Mouse (Mus musculus): Measurements from ENCODE around the gene Gga3. TPM values are rescaled to one million over a fixed set of nuclear protein-coding genes. Genes with fewer than 3 reads are reported as not detected.
A peak's percentile ranks its signal among the peaks of the same experiment; 100 is the strongest.

The Gga3 gene
- polyA plus RNA-seq, 1 experiment from 2014 or later = 16.8 TPM

- ATAC-seq = no peak
- H3K4me1 ChIP-seq (ENCODE audit: control insufficient read depth, insufficient read depth, low read length) = peaks cover 2% of the 10 kb centered on the region
- 54% methylated on average over 4 of the region's 4 CpGs for WGBS
- H3K27me3 ChIP-seq (replicated peaks; ENCODE audit: control insufficient read depth, insufficient read depth, low read length) = no peaks in the 10 kb centered on the region
- H3K36me3 ChIP-seq (ENCODE audit: control insufficient read depth, insufficient read depth, low read length) = no peaks in the 10 kb centered on the region
- H3K9me3 ChIP-seq (ENCODE audit: control insufficient read depth, low read length) = no peaks in the 10 kb centered on the region
- no peak overlapping the region for H3K4me2 ChIP-seq (ENCODE audit: low read depth, low read length)
- H3K4me3 ChIP-seq (ENCODE audit: low read length) = no peak overlapping the region
- no peak overlapping the region for H3K27ac ChIP-seq (ENCODE audit: low read length)
- no peak overlapping the region for H3K9ac ChIP-seq (ENCODE audit: low read depth, low read length)
These were observed 30.3 kb upstream of the Gga3 start for GRCm38 (mm10) chr11:115634109-115634508.

GRCm38 (mm10) chr11:115632862-115633261 is 29.0 kb upstream of the Gga3 start:
- H3K4me2 ChIP-seq (ENCODE audit: low read depth, low read length) = no peak overlapping the region
- H3K4me1 ChIP-seq (ENCODE audit: control insufficient read depth, insufficient read depth, low read length) = no peaks in the 10 kb centered on the region; the same call in 1 of the 2 replicates
- H3K27me3 ChIP-seq (replicated peaks; ENCODE audit: control insufficient read depth, insufficient read depth, low read length) = no peaks in the 10 kb centered on the region
- H3K4me3 ChIP-seq (ENCODE audit: low read length) = no peak overlapping the region
- no peak for ATAC-seq
- no peaks in the 10 kb centered on the region for H3K9me3 ChIP-seq (ENCODE audit: control insufficient read depth, low read length)
- no peaks in the 10 kb centered on the region for H3K36me3 ChIP-seq (ENCODE audit: control insufficient read depth, insufficient read depth, low read length)
- H3K9ac ChIP-seq (ENCODE audit: low read depth, low read length) = no peak overlapping the region
- 90% methylated on average over 10 of the region's 10 CpGs for WGBS
- H3K27ac ChIP-seq (ENCODE audit: low read length) = no peak overlapping the region

- 71% methylated on average over 7 of the region's 7 CpGs for WGBS
These were observed 28.4 kb upstream of the Gga3 start for GRCm38 (mm10) chr11:115632247-115632646.

GRCm38 (mm10) chr11:115631505-115631890 is 27.6 kb upstream of the Gga3 start:
- H3K36me3 ChIP-seq (ENCODE audit: control insufficient read depth, insufficient read depth, low read length) = no peaks in the 10 kb centered on the region
- H3K4me1 ChIP-seq (ENCODE audit: control insufficient read depth, insufficient read depth, low read length) = peaks cover 2% of the 10 kb centered on the region; the same call in 1 of the 2 replicates
- H3K4me2 ChIP-seq (ENCODE audit: low read depth, low read length) = no peak overlapping the region
- WGBS = 30% methylated on average over 3 of the region's 3 CpGs
- ATAC-seq = no peak
- no peak overlapping the region; the same call in 1 of the 2 replicates for H3K27ac ChIP-seq (ENCODE audit: low read length)
- H3K9ac ChIP-seq (ENCODE audit: low read depth, low read length) = no peak overlapping the region
- no peaks in the 10 kb centered on the region for H3K27me3 ChIP-seq (replicated peaks; ENCODE audit: control insufficient read depth, insufficient read depth, low read length)
- no peak overlapping the region for H3K4me3 ChIP-seq (ENCODE audit: low read length)
- no peaks in the 10 kb centered on the region for H3K9me3 ChIP-seq (ENCODE audit: control insufficient read depth, low read length)

More at GRCm38 (mm10) chr11:115632247-115632646, 28.4 kb upstream of the Gga3 start:
- no peaks in the 10 kb centered on the region for H3K9me3 ChIP-seq (ENCODE audit: control insufficient read depth, low read length)
- no peaks in the 10 kb centered on the region for H3K36me3 ChIP-seq (ENCODE audit: control insufficient read depth, insufficient read depth, low read length)
- H3K27ac ChIP-seq (ENCODE audit: low read length) = no peak overlapping the region
- H3K4me2 ChIP-seq (ENCODE audit: low read depth, low read length) = no peak overlapping the region
- H3K27me3 ChIP-seq (replicated peaks; ENCODE audit: control insufficient read depth, insufficient read depth, low read length) = no peaks in the 10 kb centered on the region
- no peak overlapping the region for H3K4me3 ChIP-seq (ENCODE audit: low read length)
- no peak for ATAC-seq
- peaks cover under 1% of the 10 kb centered on the region; the same call in 1 of the 2 replicates for H3K4me1 ChIP-seq (ENCODE audit: control insufficient read depth, insufficient read depth, low read length)
- no peak overlapping the region for H3K9ac ChIP-seq (ENCODE audit: low read depth, low read length)

- peaks cover 2% of the 10 kb centered on the region for H3K4me1 ChIP-seq (ENCODE audit: control insufficient read depth, insufficient read depth, low read length)
- H3K9ac ChIP-seq (ENCODE audit: low read depth, low read length) = no peak overlapping the region
- no peak overlapping the region; the same call in 1 of the 2 replicates for H3K27ac ChIP-seq (ENCODE audit: low read length)
- WGBS = 44% methylated on average over 16 of the region's 16 CpGs
- H3K4me3 ChIP-seq (ENCODE audit: low read length) = no peak overlapping the region
- ATAC-seq = no peak
- no peaks in the 10 kb centered on the region for H3K9me3 ChIP-seq (ENCODE audit: control insufficient read depth, low read length)
- H3K27me3 ChIP-seq (replicated peaks; ENCODE audit: control insufficient read depth, insufficient read depth, low read length) = no peaks in the 10 kb centered on the region
- H3K4me2 ChIP-seq (ENCODE audit: low read depth, low read length) = no peak overlapping the region
- no peaks in the 10 kb centered on the region for H3K36me3 ChIP-seq (ENCODE audit: control insufficient read depth, insufficient read depth, low read length)
These were observed 27.0 kb upstream of the Gga3 start for GRCm38 (mm10) chr11:115630532-115631504.

- Histone ChIP-seq H3K4me2 (ENCODE audit: low read depth, low read length) (no peak overlapping the region), H3K4me3 (ENCODE audit: low read length) (no peak overlapping the region), H3K36me3 (ENCODE audit: control insufficient read depth, insufficient read depth, low read length) (no peaks in the 10 kb centered on the region), H3K9ac (ENCODE audit: low read depth, low read length) (no peak overlapping the region), H3K4me1 (ENCODE audit: control insufficient read depth, insufficient read depth, low read length) (peaks cover 2% of the 10 kb centered on the region), H3K9me3 (ENCODE audit: control insufficient read depth, low read length) (no peaks in the 10 kb centered on the region), H3K27ac (ENCODE audit: low read length) (no peak overlapping the region), H3K27me3 (replicated peaks; ENCODE audit: control insufficient read depth, insufficient read depth, low read length) (no peaks in the 10 kb centered on the region)
- no peak for ATAC-seq
- 85% methylated on average over 13 of the region's 13 CpGs for WGBS
These were observed 26.1 kb upstream of the Gga3 start for GRCm38 (mm10) chr11:115629734-115630531.

- WGBS = 43% methylated on average over 13 of the region's 13 CpGs
- peaks cover 2% of the 10 kb centered on the region for H3K4me1 ChIP-seq (ENCODE audit: control insufficient read depth, insufficient read depth, low read length)
- H3K27ac ChIP-seq (ENCODE audit: low read length) = no peak overlapping the region
- H3K36me3 ChIP-seq (ENCODE audit: control insufficient read depth, insufficient read depth, low read length) = no peaks in the 10 kb centered on the region
- no peak; the same call in 1 of the 2 replicates for ATAC-seq
- peak overlapping the region; percentile 46 for H3K9ac ChIP-seq (ENCODE audit: low read depth, low read length)
- H3K4me3 ChIP-seq (ENCODE audit: low read length) = peak overlapping the region; percentile 65
- H3K9me3 ChIP-seq (ENCODE audit: control insufficient read depth, low read length) = no peaks in the 10 kb centered on the region
- peak overlapping the region; percentile 42 for H3K4me2 ChIP-seq (ENCODE audit: low read depth, low read length)
- H3K27me3 ChIP-seq (replicated peaks; ENCODE audit: control insufficient read depth, insufficient read depth, low read length) = no peaks in the 10 kb centered on the region
These were observed 24.7 kb upstream of the Gga3 start for GRCm38 (mm10) chr11:115628465-115629101.

- Histone ChIP-seq H3K27ac (ENCODE audit: low read length) (peak within 1 kb of the TSS; percentile 67), H3K9ac (ENCODE audit: low read depth, low read length) (peak within 1 kb of the TSS; percentile 81), H3K9me3 (ENCODE audit: control insufficient read depth, low read length) (no peaks in the 10 kb centered on the region), H3K4me1 (ENCODE audit: control insufficient read depth, insufficient read depth, low read length) (peaks cover 2% of the 10 kb centered on the region), H3K4me3 (ENCODE audit: low read length) (peak within 1 kb of the TSS; percentile 65), H3K4me2 (ENCODE audit: low read depth, low read length) (peak within 1 kb of the TSS; percentile 71), H3K27me3 (replicated peaks; ENCODE audit: control insufficient read depth, insufficient read depth, low read length) (no peaks in the 10 kb centered on the region), H3K36me3 (ENCODE audit: control insufficient read depth, insufficient read depth, low read length) (peaks cover 2% of the 10 kb centered on the region; the same call in 1 of the 2 replicates)
- peak; percentile 99 for ATAC-seq
- under 1% methylated on average over 47 of the region's 47 CpGs for WGBS
These were observed 24.0 kb upstream of the Gga3 start, which contains the start of gene Slc25a19 for GRCm38 (mm10) chr11:115627705-115628464. Gene Slc25a19 (minus strand): TSS chr11:115628295.

Measured in intestine, embryonic 16.5 days (tissue).